Mouse (Mus musculus): ENCODE results near the gene Rasl10b. TPM values are rescaled to one million over a fixed set of nuclear protein-coding genes. Genes with fewer than 3 reads are reported as not detected.
A peak's percentile ranks its signal among the peaks of the same experiment; 100 is the strongest.

The Rasl10b gene
- polyA plus RNA-seq, 1 experiment from 2014 or later: 31.4 TPM

- Histone ChIP-seq H3K4me1 (replicated peaks; ENCODE audit: control insufficient read depth, insufficient read depth, low read length) (no peaks in the 10 kb centered on the region), H3K4me2 (ENCODE audit: low read length) (no peak overlapping the region), H3K9ac (replicated peaks; ENCODE audit: low read depth, low read length) (no peak overlapping the region), H3K9me3 (ENCODE audit: control insufficient read depth, low read length) (no peaks in the 10 kb centered on the region), H3K4me3 (replicated peaks; ENCODE audit: low read length) (no peak overlapping the region), H3K27ac (ENCODE audit: low read length) (no peak overlapping the region), H3K36me3 (ENCODE audit: control insufficient read depth, insufficient read depth) (no peaks in the 10 kb centered on the region), H3K27me3 (replicated peaks; ENCODE audit: control insufficient read depth, insufficient read depth, low read length) (no peaks in the 10 kb centered on the region)
- ATAC-seq: no peak
- WGBS: 31% methylated on average over 4 of the region's 4 CpGs
These were observed 45.6 kb downstream of the Rasl10b start for GRCm38 (mm10) chr11:83454548-83454947.

DNA sequence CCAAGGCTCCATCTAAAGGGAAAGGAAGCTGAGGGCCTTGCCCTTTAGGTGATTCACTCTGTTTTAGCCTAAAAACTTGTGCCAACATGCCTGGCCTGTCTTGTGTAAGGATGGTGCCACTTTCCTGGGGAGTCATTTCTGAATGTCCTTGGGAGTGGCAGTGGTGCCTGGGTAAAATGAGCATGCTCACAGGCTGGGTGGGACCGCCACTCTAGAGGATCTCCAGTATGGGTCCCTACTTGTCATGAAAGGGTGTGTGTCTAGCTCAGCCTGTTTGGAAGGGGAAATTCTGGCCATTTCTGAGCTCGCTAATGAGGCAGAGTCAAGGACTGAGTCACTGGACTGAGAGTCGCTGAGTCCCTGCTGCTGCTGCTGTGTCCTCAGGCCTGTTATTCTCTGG, 46.7 kb downstream of the Rasl10b start:
- H3K4me1 ChIP-seq (replicated peaks; ENCODE audit: control insufficient read depth, insufficient read depth, low read length): no peaks in the 10 kb centered on the region
- H3K4me2 ChIP-seq (ENCODE audit: low read length): no peak overlapping the region
- 71% methylated on average over 3 of the region's 3 CpGs for WGBS
- no peaks in the 10 kb centered on the region for H3K36me3 ChIP-seq (ENCODE audit: control insufficient read depth, insufficient read depth)
- no peaks in the 10 kb centered on the region for H3K27me3 ChIP-seq (replicated peaks; ENCODE audit: control insufficient read depth, insufficient read depth, low read length)
- no peak for ATAC-seq
- no peak overlapping the region for H3K9ac ChIP-seq (replicated peaks; ENCODE audit: low read depth, low read length)
- no peaks in the 10 kb centered on the region for H3K9me3 ChIP-seq (ENCODE audit: control insufficient read depth, low read length)
- no peak overlapping the region for H3K4me3 ChIP-seq (replicated peaks; ENCODE audit: low read length)
- no peak overlapping the region for H3K27ac ChIP-seq (ENCODE audit: low read length)

- Histone ChIP-seq H3K27ac (ENCODE audit: low read length) (no peak overlapping the region), H3K9me3 (ENCODE audit: control insufficient read depth, low read length) (no peaks in the 10 kb centered on the region)
- 28% methylated on average over 7 of the region's 7 CpGs for WGBS
These were observed 48.3 kb downstream of the Rasl10b start for GRCm38 (mm10) chr11:83457257-83457656.

DNA sequence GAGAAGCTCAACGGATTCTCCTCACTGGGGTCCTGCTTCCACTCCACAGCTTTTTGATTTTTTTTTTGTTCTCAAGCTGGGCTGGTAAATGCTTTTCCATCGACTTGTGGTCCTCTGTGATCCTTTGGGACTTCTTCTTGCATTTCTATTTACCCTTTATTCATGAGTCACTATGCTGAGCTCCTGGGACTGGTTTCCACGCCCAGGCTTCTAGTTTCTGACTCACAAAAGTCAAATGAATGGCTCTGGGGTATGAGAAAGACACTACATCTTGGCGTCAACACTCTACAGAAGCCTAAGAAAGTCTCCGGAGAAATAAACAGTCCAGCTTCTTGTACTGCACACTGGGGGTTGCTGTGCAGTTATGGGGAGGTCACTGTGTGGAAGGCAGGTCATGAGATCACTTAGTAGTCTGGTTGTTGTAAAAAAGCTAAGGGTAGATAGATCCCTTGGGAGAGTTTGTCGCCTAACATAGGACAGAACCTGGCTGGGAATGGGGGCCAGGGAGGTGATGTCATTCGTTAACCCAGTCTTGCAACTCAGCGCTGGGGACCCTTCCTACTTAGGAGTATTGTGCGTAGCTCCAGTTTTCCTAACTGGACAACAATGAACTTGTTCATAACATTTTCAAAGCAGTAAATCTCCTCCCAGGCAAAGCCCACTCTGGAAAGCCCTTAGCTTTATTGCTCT, 49.1 kb downstream of the Rasl10b start:
- peaks cover 7% of the 10 kb centered on the region for H3K4me1 ChIP-seq (replicated peaks; ENCODE audit: control insufficient read depth, insufficient read depth, low read length)
- ATAC-seq: no peak
- 48% methylated on average over 9 of the region's 9 CpGs for WGBS
- no peak overlapping the region for H3K9ac ChIP-seq (replicated peaks; ENCODE audit: low read depth, low read length)
- peaks cover 4% of the 10 kb centered on the region for H3K27me3 ChIP-seq (replicated peaks; ENCODE audit: control insufficient read depth, insufficient read depth, low read length)
- H3K36me3 ChIP-seq (ENCODE audit: control insufficient read depth, insufficient read depth): no peaks in the 10 kb centered on the region
- no peak overlapping the region for H3K4me3 ChIP-seq (replicated peaks; ENCODE audit: low read length)
- no peak overlapping the region for H3K27ac ChIP-seq (ENCODE audit: low read length)
- H3K9me3 ChIP-seq (ENCODE audit: control insufficient read depth, low read length): no peaks in the 10 kb centered on the region
- H3K4me2 ChIP-seq (ENCODE audit: low read length): no peak overlapping the region

More at GRCm38 (mm10) chr11:83457257-83457656, 48.3 kb downstream of the Rasl10b start:
- no peak overlapping the region for H3K9ac ChIP-seq (replicated peaks; ENCODE audit: low read depth, low read length)
- no peaks in the 10 kb centered on the region for H3K4me1 ChIP-seq (replicated peaks; ENCODE audit: control insufficient read depth, insufficient read depth, low read length)
- H3K4me2 ChIP-seq (ENCODE audit: low read length): no peak overlapping the region
- no peak for ATAC-seq
- no peak overlapping the region for H3K4me3 ChIP-seq (replicated peaks; ENCODE audit: low read length)
- H3K36me3 ChIP-seq (ENCODE audit: control insufficient read depth, insufficient read depth): no peaks in the 10 kb centered on the region
- H3K27me3 ChIP-seq (replicated peaks; ENCODE audit: control insufficient read depth, insufficient read depth, low read length): peaks cover 3% of the 10 kb centered on the region

- Histone ChIP-seq H3K9me3 (ENCODE audit: control insufficient read depth, low read length) (no peaks in the 10 kb centered on the region), H3K27me3 (replicated peaks; ENCODE audit: control insufficient read depth, insufficient read depth, low read length) (peaks cover 17% of the 10 kb centered on the region), H3K4me1 (replicated peaks; ENCODE audit: control insufficient read depth, insufficient read depth, low read length) (peaks cover 14% of the 10 kb centered on the region), H3K27ac (ENCODE audit: low read length) (no peak overlapping the region), H3K4me2 (ENCODE audit: low read length) (no peak overlapping the region), H3K9ac (replicated peaks; ENCODE audit: low read depth, low read length) (no peak overlapping the region), H3K36me3 (ENCODE audit: control insufficient read depth, insufficient read depth) (no peaks in the 10 kb centered on the region), H3K4me3 (replicated peaks; ENCODE audit: low read length) (no peak overlapping the region)
- 72% methylated on average over 10 of the region's 10 CpGs for WGBS
- no peak for ATAC-seq
These were observed 52.6 kb downstream of the Rasl10b start for GRCm38 (mm10) chr11:83461462-83462027.

DNA sequence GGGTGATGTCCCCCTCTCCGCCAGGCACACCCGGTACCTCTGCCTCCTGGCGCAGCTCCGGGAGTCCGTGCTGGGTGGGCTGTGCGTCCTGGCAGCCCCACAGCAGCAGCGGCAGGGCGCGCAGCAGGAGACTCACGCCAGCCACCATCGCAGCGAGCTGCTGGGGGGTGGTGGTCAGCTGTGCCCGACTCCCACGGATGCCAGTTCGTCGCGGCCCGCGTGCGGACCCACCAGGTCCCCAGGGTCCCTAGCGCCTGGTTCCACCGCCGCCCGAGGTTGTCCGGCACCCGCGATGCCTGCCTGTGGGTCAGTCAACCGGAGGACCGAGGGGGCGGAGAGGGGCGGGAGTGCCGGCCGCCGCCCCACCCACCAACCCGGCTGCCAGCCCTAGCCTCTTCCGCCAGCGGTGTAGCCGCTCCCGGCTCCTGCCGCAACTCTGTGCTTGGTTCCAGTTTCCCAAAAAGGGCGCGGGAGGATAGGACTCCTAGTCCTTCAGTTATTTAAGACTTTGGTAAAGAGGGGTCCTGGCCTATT, 53.8 kb downstream of the Rasl10b start, which contains the start of gene Mmp28:
Gene Mmp28, minus strand, starts transcription at position 361 of the 534 bp plus-strand sequence.
- H3K27ac ChIP-seq (ENCODE audit: low read length): no peak within 1 kb of the TSS
- peak within 1 kb of the TSS; percentile 58 for H3K9ac ChIP-seq (replicated peaks; ENCODE audit: low read depth, low read length)
- no peaks in the 10 kb centered on the region for H3K9me3 ChIP-seq (ENCODE audit: control insufficient read depth, low read length)
- ATAC-seq: no peak
- peak within 1 kb of the TSS; percentile 49 for H3K4me3 ChIP-seq (replicated peaks; ENCODE audit: low read length)
- peak within 1 kb of the TSS; percentile 87 for H3K4me2 ChIP-seq (ENCODE audit: low read length)
- peaks cover 21% of the 10 kb centered on the region for H3K4me1 ChIP-seq (replicated peaks; ENCODE audit: control insufficient read depth, insufficient read depth, low read length)
- H3K36me3 ChIP-seq (ENCODE audit: control insufficient read depth, insufficient read depth): no peaks in the 10 kb centered on the region
- peaks cover 17% of the 10 kb centered on the region for H3K27me3 ChIP-seq (replicated peaks; ENCODE audit: control insufficient read depth, insufficient read depth, low read length)
- WGBS: under 1% methylated on average over 42 of the region's 42 CpGs

DNA sequence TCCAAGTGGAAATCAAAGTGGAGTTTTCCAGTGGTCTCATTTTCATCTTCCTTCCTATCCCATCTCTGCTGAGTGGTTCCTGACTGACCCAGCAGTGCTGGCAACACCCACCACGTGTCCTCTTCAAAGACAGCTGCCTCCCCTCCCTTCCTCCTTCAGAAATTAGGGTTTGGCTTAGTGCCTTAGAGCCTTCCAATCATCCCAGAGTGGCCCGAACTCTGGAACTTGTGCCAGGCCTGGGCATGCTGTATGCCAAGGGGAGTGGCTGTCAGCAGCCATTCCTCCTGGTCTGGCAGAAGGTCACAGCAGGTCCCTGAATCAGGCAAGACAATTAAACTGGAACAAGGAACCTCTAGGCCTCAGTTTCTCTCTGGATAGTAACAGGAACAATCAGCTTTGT, 57.0 kb downstream of the Rasl10b start:
- no peak overlapping the region for H3K4me2 ChIP-seq (ENCODE audit: low read length)
- no peak overlapping the region for H3K27ac ChIP-seq (ENCODE audit: low read length)
- peaks cover 21% of the 10 kb centered on the region for H3K4me1 ChIP-seq (replicated peaks; ENCODE audit: control insufficient read depth, insufficient read depth, low read length)
- peak; percentile 40; the same call in 1 of the 2 replicates for ATAC-seq
- no peak overlapping the region for H3K4me3 ChIP-seq (replicated peaks; ENCODE audit: low read length)
- WGBS: 13% methylated on average over 2 of the region's 2 CpGs
- no peak overlapping the region for H3K9ac ChIP-seq (replicated peaks; ENCODE audit: low read depth, low read length)
- no peaks in the 10 kb centered on the region for H3K9me3 ChIP-seq (ENCODE audit: control insufficient read depth, low read length)
- H3K27me3 ChIP-seq (replicated peaks; ENCODE audit: control insufficient read depth, insufficient read depth, low read length): peaks cover 17% of the 10 kb centered on the region
- H3K36me3 ChIP-seq (ENCODE audit: control insufficient read depth, insufficient read depth): no peaks in the 10 kb centered on the region

DNA sequence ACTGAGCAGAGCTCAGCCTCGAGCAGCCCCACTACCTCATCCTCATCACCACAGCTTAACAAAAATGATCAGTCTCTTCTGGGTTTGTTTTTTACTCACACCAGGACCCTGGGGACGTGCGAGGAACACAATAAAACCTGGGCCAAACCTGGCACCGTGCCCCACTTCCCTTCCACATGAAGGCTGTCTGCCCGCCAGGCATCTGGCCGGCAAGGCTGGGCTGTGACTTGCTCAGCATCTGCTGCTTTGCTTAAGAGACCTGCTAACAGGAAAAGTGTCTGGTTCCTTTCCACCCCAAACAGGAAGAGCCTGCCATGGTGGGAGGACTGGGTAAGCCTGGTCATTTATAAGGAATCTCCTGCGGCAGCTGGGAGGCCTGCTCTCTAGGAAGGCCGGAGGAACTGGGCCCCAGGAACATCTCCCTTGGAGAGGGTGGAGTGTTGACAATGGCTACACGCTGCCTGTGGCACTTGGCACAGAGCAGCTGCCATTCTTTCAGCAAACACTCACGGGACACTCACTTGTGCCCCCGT, 58.2 kb downstream of the Rasl10b start:
- 0 out of 2 replicates have a peak overlapping the region, but pooled peaks have one; percentile 9 for H3K27ac ChIP-seq (ENCODE audit: low read length)
- H3K9me3 ChIP-seq (ENCODE audit: control insufficient read depth, low read length): no peaks in the 10 kb centered on the region
- no peak overlapping the region for H3K4me3 ChIP-seq (replicated peaks; ENCODE audit: low read length)
- no peak overlapping the region for H3K4me2 ChIP-seq (ENCODE audit: low read length)
- peaks cover 25% of the 10 kb centered on the region for H3K4me1 ChIP-seq (replicated peaks; ENCODE audit: control insufficient read depth, insufficient read depth, low read length)
- H3K27me3 ChIP-seq (replicated peaks; ENCODE audit: control insufficient read depth, insufficient read depth, low read length): peaks cover 14% of the 10 kb centered on the region
- no peaks in the 10 kb centered on the region for H3K36me3 ChIP-seq (ENCODE audit: control insufficient read depth, insufficient read depth)
- WGBS: 35% methylated on average over 11 of the region's 11 CpGs
- no peak overlapping the region for H3K9ac ChIP-seq (replicated peaks; ENCODE audit: low read depth, low read length)
- ATAC-seq: peak; percentile 38; the same call in 1 of the 2 replicates

DNA sequence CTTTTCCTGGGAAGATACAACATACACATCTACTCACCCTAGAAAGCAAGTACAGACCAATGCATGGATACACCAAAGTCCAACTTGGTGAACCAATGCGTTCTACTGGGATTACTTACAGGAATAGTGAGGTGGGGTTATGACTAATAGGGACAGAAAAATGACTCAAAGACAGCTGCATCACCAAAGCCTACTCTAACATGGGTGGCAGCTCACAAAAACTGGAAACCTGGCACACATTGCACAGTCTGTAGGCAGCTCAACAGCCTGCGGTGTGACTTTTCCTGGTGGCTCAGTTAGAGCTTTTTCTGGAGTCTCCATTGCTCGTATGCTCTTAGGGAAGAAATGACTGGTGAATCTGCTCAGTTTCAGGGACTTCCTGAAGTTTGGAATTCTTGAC, 59.8 kb downstream of the Rasl10b start:
- Histone ChIP-seq H3K9ac (replicated peaks; ENCODE audit: low read depth, low read length) (no peak overlapping the region), H3K27ac (ENCODE audit: low read length) (no peak overlapping the region), H3K4me3 (replicated peaks; ENCODE audit: low read length) (no peak overlapping the region), H3K36me3 (ENCODE audit: control insufficient read depth, insufficient read depth) (no peaks in the 10 kb centered on the region), H3K4me2 (ENCODE audit: low read length) (no peak overlapping the region), H3K27me3 (replicated peaks; ENCODE audit: control insufficient read depth, insufficient read depth, low read length) (peaks cover 6% of the 10 kb centered on the region), H3K9me3 (ENCODE audit: control insufficient read depth, low read length) (no peaks in the 10 kb centered on the region), H3K4me1 (replicated peaks; ENCODE audit: control insufficient read depth, insufficient read depth, low read length) (peaks cover 19% of the 10 kb centered on the region)
- no peak for ATAC-seq
- 93% methylated on average over 3 of the region's 3 CpGs for WGBS
